Mouse (Mus musculus): Measurements from ENCODE around the gene 1700019D03Rik. TPM values are rescaled to one million over a fixed set of nuclear protein-coding genes. Genes with fewer than 3 reads are reported as not detected.

The 1700019D03Rik gene
- polyA plus RNA-seq, 1 experiment from 2014 or later: 5.7 TPM

Other genes starting within 250 kb of the 1700019D03Rik start
- gene Inpp1, start 202.5 kb downstream of the 1700019D03Rik start, polyA plus RNA-seq (2016; fragmentation: Nextera tagmentation; extraction: Ambion mirVana): 20.4 and 21.2 TPM in 2 replicates
- 30.5 and 33.1 TPM in 2 replicates for gene Hibch, start 175.2 kb downstream of the 1700019D03Rik start, polyA plus RNA-seq (2016; fragmentation: Nextera tagmentation; extraction: Ambion mirVana)
- gene Mstn, start 41.5 kb upstream of the 1700019D03Rik start, polyA plus RNA-seq (2016; fragmentation: Nextera tagmentation; extraction: Ambion mirVana): 4.5 and 4.8 TPM in 2 replicates
- gene 1700019A02Rik, start 167.5 kb upstream of the 1700019D03Rik start, polyA plus RNA-seq (2016; fragmentation: Nextera tagmentation; extraction: Ambion mirVana): not detected in 2 replicates

Measured in neural tube, embryonic 12.5 days (tissue).